Mouse (Mus musculus): ENCODE results near the gene Ppp1r16b.

DNA sequence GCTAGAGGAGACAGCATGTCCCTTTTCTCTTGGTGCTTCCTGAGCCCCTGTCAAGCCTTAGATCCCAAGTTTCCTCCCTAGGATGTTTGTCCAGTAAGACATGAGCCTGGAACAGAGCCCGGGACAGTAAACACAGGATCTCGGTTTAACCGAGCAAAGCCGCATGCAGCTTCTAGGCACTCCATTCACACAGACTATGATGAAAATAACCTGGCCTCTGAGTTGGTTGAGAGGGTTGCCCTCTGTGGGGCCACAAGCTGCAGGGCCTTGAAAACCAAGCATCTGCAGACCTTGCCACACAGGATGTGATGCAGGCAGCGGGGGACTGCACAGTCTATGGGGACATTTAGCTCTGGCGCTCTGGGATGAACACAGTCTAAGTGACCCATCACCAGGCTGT, 68.7 kb downstream of the Ppp1r16b start:
- no peak for TF ChIP-seq CTCF (IDR thresholded peaks at IDR 0.05)
- TF ChIP-seq EP300 (IDR thresholded peaks at IDR 0.05), result peak; percentile 47; the same call in 1 of the 2 replicates
